Mouse (Mus musculus) monocyte, adult 2 months (primary cell): ENCODE results near the gene Rnf31.
A peak's percentile ranks its signal among the peaks of the same experiment; 100 is the strongest.

Source experiments
- DNase-seq, 2 experiments: peaks; one replicate each; pipeline ENCODE4 v3.0.0; 2022; ENCODE audit warnings: low spot score in 2 of 2, low read depth in 1 of 2

Gene Rnf31

DNA sequence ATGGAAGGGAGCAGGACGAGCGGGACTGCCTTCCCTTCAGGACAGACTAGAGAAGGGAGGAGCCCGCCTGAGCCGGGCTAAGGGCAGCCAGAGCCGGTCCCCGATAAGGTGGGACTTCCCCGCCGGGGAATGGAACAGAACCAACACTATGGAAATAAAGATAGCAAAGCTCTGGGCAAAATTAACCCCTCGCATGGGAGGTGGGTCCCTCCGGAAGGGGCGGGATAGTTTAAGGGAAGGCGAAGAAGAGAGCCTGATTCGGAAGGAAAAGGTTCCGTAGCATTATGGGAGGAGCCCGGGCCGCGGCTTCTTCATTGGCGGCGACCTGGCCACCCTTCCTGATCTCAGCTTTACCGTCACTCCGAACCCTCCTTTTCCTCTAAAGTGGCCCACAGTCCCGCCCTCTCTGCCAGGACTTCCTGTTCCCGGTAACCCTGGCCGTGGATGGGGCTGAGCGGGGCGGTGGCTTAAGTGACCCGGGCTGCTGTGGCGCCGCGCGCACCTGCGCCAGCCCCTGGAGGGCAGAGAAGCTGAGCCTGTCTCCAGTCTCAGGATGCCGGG lies at the start of gene Rnf31:
Gene Rnf31, plus strand, starts transcription at position 378 of the 561 bp plus-strand sequence.
- peak; percentile 88 to 91 for DNase-seq

DNA sequence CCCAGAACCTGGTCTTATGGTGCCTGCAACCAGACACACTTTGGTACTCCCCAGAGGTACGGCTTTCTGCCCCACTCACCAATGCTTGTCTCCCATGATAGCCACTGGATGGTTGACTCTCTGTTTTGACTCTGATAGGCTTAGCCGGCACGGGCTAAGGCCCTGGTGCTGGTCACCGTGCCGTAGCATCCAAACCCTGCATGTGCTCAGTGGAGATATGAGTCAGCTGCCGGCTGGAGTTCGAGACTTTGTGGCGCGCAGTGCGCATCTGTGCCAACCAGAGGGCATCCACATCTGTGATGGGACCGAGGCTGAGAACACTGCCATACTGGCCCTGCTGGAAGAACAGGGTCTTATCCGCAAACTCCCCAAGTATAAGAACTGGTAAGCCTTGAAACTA lies 49.2 kb upstream of the Rnf31 start:
- no peak for DNase-seq

DNA sequence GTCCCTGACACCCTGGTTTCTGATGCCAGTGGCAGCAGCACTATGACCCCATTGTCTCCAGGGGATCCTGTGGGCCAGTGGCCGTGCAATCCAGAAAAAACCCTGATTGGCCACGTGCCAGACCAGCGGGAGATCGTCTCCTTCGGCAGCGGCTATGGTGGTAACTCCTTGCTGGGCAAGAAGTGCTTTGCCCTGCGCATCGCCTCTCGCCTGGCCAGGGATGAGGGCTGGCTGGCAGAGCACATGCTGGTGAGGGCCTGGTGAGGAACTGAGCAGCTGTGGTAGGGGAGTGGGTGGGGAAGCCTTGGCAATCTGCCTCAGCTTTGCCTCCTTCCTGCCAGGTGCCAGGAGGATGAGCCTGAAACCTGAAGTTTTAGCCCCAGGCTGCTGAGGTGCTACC lies 47.2 kb upstream of the Rnf31 start:
- no peak for DNase-seq

DNA sequence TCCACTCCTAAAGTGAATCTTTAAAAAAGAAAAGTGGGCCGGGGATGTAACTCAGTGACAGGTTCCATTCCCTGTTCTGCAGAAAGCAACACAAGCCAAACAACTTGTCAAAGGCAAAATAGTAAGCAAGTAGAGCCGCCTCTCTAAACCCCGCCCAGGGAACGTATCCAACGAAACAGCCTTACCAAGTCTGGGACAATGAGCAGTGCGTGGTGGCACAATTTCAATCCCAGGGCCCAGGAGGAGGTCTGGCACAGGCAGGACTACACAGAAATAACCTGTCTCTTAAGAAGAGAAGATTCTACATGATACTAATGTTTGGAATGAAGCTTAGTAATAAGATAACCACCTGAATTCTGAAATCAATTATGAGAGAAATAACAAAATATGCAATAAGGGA lies 41.3 kb upstream of the Rnf31 start:
- no peak for DNase-seq

DNA sequence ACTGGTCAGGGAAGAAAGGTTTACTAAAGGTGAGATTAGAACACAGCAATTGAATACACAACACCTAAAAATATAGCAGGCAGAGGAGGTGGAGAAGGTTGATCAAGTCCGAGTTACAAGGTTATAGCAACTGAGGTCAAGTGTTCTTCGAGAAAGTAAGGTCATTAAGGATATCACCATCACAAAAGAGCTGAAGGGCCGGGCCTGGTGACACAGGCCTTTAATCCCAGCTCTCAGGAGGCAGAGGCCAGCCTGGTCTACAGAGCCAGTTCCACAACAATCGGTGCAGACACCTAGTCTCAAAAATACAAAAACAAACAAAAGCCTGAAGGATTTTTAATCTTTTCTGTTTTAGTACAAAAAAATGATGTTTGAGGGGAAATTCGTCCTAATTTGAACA lies 40.2 kb upstream of the Rnf31 start:
- no peak for DNase-seq

DNA sequence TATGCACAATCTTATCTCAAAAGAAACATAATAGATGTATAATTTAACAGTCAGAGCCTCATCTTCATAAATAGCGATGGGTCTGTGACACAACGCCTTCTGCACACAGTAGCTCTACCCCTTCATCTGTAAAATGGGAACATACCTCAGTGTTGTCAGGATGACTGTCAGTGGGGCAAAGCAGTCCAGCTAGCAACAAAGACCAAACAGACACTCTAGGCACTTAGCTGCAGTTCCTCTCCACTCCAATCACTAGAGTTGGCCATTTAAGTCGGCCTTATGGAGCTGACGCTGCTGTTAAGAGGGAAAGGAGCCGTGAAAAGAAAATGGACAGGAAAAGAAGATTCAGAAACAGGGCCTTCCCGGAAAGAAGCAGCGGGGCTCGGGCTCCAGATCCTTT lies 39.7 kb upstream of the Rnf31 start:
- DNase-seq: no peak

DNA sequence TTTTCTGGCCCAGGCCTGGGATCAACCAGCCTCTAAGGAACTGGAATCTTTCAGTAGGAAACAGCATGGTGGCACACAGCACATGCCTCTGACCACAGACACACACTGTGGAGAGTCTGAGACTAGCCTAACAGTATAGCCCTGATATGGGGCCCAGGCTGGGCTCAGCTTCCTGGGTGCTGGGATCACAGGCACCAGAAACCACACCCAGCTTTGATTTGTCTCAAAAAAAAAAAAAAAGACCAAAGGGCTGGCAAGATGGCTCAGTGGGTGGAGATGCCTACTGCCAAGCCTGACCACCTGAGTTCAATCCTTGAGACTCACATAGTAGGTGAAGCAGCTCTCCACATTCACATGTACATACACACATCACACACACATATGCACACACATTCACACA lies 36.9 kb upstream of the Rnf31 start:
- no peak for DNase-seq

DNA sequence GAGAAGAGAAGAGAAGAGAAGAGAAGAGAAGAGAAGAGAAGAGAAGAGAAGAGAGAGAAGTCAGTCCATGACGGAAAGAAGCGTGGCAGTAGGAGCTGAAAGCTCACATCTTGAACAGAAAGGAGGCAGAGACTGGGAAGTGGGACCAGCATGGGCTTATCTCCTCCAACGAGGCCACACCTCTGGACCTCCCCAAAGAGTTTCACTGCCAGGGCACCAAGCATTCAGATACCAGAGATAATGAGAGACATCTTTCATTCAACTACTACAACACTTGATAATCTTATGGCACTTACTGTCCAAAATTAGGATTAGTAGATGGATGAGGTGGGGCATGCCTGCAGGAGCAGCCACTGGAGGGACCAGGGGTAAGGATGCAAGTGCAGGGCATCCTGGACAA lies 35.7 kb upstream of the Rnf31 start:
- no peak for DNase-seq

DNA sequence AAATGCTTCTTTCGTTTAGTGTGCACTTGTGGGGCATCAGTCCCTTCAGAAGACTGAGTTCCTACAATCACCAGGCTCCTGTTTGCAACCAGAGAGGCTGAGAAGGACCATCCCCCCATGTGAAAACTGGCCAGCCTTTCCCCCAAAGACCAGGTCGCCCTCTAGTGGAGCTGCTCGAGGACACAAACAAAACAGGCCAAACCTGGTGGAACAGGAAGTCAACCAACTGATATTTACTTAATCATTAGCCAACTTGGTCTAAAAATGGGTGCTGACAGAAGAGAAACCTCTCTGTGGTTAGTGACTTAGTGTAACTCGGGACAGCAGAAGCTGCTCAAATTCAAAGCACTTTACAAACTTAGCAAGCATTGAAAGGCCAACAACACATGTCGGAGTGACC lies 34.5 kb upstream of the Rnf31 start:
- DNase-seq: peak; percentile 68 to 78

DNA sequence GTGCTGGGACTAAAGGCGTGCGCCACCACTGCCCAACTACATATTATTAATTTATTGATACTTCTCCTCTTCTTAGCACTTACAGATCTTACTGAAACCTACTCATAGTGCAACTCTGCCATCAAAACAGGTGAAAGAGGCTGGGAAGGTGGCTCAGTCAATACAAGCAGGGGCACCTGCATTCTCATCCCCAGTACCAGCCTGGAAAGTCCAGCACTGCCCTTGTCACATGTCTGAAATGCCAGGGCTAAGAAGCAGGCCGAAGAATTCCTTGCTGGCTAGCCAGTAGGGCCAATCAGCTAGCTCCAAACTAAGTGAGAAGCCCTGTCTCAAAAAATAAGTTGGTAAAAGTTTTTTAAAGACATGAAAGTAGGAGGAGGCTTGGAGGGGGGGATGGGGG lies 33.9 kb upstream of the Rnf31 start:
- no peak for DNase-seq

DNA sequence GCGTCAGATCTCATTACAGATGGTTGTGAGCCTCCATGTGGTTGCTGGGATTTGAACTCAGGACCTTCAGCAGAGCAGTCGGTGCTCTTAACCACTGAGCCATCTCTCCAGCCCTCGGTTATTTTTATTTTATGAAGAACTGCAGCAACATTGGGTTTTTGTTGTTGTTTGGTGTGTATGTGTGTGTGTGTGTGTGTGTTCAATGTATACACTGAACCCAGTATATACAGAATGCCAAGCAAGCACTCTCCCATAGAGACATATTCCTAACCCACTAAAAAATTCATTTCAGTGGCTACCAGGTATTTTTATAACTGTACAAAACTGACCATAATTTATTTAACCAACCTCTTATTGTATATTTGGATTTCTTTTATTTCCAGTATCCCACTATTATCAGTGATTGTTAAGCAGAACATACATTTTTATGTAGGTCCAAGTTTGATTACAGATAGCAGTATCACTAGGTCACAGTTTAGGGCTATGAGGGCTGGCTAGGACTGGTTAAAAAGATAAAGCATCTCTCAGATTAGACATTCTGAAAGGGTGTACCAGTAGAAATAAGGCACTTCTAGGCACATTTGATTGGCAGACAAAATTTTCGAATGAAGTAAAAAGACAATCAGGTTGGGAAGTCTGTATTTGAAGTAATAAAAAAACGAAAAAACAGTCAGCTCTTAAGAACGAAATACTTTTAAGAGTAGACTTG lies 32.6 kb upstream of the Rnf31 start:
- DNase-seq: no peak

DNA sequence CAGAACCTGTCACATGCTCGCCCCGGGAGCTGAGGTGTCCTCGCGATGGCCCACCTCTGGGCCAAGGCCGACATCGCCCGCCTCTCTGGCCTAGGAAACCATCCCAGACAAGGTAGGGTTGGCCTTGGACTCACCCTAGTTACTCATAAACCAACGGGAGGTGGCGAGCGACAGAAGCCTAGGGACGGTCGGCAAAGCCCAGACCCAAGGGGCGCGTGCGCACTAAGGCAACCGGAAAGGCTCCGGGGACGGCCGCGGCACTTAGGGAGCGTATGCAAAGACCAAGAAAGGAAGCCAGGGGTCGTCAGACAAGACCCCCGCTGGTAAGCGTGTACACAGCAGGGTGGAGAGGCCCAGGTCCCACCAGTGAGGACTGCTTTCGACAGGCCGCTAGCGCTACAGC lies 31.7 kb upstream of the Rnf31 start, which contains the start of gene Dcaf11:
Gene Dcaf11, plus strand, starts transcription at position 208 of the 403 bp plus-strand sequence.
- DNase-seq: peak; percentile 77 to 84

DNA sequence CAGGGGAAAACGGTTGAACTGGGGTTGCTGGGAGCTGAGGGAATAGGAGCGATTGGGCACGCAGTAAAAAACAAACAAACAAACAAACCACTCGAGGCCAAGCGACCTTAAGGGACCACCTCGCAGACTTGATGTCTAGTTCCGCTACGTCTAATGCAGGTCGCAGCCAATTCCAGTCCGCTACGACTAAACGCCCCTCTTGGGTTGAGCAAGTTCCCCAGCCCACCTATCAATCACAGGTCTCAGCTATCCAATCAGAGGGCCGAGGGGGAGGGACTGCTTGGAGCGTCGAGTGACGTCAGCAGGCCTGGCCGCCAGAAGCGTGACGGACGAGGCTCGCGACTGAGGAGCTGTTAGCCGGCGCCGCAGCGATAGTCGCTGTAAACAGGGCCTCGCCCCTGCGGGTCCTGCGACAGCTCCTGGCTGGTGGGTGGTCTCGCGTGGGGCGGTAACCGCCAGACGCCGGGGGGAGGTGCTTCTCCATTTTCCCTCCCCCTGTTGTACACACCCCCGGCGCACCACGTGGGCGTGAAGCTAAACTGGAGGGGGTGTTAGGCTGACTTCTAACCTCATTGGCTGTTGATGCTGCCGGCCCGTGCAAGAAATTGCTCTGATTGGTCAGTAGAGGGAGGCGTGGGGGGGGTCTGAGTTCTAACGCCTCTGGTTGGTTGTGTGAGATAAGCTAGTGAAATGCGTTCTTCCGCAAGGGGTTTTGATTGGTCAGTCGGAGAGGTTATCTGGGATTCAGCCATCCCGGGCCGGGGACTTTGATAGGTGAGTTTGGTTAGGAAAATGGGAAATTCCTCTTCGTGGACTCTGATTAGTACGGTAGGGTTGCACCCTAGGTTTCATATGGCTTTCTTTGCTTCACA lies 31.1 kb upstream of the Rnf31 start, which contains the start of gene A730061H03Rik:
Gene A730061H03Rik, minus strand, starts transcription at position 205 of the 872 bp plus-strand sequence.
- peak; percentile 98 for DNase-seq

DNA sequence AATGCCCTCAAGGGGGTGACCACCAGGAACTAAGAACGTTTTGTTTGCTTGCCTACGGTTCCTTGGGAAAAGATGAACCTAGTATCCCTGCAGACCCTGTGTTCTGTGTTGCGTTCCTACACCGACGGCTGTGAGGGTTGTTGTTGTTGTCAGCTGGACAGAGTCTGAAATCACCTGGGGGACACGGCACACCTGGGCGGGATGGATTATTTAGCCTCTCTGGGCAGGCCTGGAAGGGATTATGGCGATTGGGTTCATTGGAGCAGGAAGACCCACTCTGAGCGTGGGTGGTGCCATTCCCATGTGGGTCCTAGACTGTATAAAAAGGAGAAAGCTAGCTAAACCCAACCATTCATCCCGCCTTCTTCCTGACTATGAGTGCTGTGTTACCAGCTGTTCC lies 29.6 kb upstream of the Rnf31 start:
- no peak for DNase-seq

DNA sequence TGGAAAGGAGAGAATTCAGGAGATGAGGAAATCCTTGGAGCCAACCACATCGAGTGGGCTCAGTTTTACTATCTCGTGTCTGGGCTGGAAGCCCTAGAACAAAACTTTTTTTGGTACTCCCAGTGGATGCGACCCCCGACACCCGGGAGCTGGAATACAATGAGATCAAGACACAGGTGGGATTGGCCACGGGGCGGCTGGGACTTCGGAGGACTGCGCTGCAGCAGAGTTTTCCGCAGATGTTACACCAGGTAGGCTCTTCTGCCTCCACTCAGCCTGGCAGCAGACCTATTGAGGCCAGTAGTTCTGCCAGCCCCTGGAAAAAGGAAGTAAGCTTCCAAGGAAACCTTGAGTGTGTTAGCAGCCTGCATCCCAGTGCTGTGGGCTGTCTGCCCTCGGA lies 28.3 kb upstream of the Rnf31 start:
- DNase-seq: no peak

DNA sequence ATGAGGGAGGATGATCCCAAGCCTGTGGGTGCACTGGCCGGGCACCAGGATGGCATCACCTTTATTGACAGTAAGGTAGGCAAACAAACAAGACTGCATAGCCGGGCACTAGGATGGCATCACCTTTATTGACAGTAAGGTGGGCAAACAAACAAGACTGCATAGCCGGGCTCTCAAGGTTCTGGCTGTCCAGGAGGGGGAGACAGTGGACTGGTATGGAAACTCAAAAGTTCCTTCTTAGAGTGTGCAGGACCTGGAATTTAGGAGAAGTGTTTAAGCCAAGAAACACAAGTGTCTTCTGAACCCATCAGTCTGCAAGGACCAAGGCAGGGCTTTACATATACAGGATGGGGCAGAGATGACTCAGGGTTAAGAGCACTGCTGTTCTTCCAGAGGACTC lies 25.8 kb upstream of the Rnf31 start:
- DNase-seq: no peak

DNA sequence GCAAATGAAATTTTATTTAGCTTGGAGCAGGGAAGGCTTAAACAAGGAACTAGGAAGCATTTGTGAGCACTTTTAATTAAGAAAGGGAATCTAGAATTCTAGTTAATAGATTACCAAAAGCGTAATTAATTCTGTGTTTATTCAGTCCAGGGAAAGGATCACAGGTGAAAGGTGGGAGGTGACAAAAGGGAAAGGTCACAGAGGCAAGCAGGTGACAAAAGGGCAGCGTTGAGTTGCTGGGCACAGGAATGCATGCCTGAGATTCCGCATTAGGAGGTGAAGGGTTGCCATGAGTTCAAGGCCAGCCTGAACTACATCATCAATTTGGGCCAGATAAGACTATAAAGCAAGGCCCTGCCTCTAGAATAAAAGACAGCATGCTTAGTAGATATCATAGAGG lies 24.0 kb upstream of the Rnf31 start:
- no peak for DNase-seq

DNA sequence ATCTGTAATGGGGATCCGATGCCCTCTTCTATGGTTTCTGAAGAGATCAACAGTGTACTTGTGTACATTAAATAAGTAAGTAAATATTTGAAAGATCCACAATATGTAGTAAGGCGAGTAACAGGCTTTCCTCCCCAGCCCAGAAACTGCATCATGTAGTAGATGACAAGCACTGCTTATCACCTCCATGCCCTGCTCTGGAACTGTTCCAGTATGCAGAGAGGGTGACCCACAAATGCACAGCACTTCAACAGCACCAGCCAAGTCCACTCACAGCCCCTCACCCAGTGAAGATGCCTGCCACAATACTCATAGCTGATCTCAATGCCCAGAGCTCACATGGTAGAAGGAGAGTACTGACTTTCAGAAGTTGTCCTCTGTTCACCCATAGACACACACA lies 20.9 kb upstream of the Rnf31 start:
- DNase-seq: no peak

DNA sequence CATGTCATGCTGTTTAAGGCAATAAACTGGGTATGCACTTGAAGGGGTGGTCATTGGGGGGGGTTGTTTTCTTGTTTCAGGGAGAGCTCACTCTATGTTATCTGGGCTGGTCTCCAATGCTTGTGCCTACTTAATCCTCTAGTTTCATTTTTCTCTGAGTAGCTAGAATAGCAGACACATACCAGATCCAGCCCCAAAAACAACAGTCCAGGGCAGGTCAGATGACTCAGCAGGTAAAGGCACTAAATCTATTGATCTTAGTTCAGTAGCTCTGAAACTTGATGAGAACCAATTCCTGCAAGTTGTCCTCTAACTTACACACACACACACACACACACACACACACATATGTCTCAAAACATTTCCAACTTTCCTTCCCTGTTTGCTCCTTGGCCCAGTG lies 19.7 kb upstream of the Rnf31 start:
- DNase-seq: no peak

DNA sequence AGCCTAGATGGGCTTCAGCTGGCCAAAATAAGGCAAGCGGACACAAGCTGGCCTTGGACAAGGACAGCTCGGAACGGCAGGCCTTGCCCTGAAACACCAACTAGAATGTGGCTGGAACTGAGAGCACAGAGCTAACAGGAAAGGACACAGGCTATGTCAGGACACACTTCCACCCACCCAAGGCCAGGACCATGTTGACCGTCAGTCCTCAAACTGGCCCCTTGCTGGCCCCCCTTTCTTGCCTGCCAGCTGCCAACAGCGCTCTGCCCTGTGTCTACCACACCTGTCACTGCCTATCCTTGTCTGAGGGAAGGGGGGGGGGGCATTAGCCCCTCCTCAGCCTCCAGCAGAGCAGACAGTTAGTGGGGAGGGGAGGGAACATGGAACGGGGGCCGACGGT lies 16.2 kb upstream of the Rnf31 start, which contains the start of gene Fitm1:
Gene Fitm1, plus strand, starts transcription at position 316 of the 400 bp plus-strand sequence.
- DNase-seq: no peak

DNA sequence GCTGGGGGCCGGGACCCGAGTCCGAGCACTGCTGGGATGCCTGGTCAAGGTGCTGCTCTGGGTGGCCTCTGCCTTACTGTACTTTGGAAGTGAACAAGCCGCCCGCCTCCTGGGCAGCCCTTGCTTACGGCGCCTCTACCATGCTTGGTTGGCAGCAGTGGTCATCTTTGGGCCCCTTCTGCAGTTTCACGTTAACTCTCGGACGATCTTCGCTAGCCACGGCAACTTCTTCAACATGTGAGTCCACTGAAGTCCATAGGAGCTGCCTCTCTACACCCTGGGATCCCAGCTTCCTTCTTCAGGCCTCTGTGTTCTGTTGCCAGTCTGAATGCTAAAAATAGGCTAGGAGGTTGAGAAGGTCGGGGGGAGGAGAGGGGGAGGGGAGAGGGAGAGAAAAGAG lies 15.8 kb upstream of the Rnf31 start:
- no peak for DNase-seq

DNA sequence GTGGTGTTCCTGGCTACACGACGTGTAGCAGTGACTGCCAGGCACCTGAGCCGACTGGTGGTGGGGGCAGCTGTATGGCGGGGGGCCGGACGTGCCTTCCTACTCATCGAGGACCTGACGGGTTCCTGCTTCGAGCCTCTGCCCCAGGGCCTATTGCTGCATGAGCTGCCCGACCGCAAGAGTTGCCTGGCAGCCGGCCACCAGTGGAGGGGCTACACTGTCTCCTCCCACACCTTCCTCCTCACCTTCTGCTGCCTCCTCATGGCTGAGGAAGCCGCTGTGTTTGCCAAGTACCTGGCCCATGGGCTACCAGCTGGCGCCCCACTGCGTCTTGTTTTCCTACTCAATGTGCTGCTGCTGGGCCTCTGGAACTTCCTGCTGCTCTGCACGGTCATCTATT lies 15.1 kb upstream of the Rnf31 start:
- no peak for DNase-seq
